Mouse (Mus musculus): ENCODE results near the gene Zdhhc5. TPM values are rescaled to one million over a fixed set of nuclear protein-coding genes. Genes with fewer than 3 reads are reported as not detected.

The Zdhhc5 gene
- polyA plus RNA-seq, 2 experiments: 17.2 to 18.8 TPM

- Histone ChIP-seq H3K9me3 (ENCODE audit: control insufficient read depth, low read length) (no peaks in the 10 kb centered on the region), H3K27me3 (ENCODE audit: control insufficient read depth, insufficient read depth, low read length) (peaks cover 8% of the 10 kb centered on the region), H3K4me2 (ENCODE audit: low read depth) (no peak overlapping the region; the same call in 1 of the 2 replicates), H3K27ac (no peak overlapping the region), H3K4me1 (replicated peaks; ENCODE audit: control insufficient read depth in 2 of 2, insufficient read depth in 2 of 2, low read length in 1 of 2) (peaks cover 39 to 62% of the 10 kb centered on the region in 2 experiments), H3K9ac (replicated peaks) (no peak overlapping the region), H3K4me3 (ENCODE audit: insufficient read depth in 1 of 2, low read depth in 2 of 2, low read length in 2 of 2) (no peak overlapping the region), H3K36me3 (replicated peaks; ENCODE audit: control insufficient read depth, insufficient read depth, low read depth) (peaks cover 52% of the 10 kb centered on the region)
- DNase-seq (ENCODE audit: low read depth in 3 of 3, low spot score in 3 of 3) (no peak), ATAC-seq (ENCODE audit: insufficient read depth) (no peak)
- 74% methylated on average over 15 of the region's 15 CpGs for WGBS (ENCODE audit: insufficient replicate concordance)
- peak; percentile 57 for TF ChIP-seq CTCF (IDR thresholded peaks at IDR 0.05; ENCODE audit: low read depth)
- TF ChIP-seq EP300 (IDR thresholded peaks at IDR 0.05; ENCODE audit: low read depth): no peak
Measured at GRCm38 (mm10) chr2:84740608-84741333, 25.8 kb upstream of the Zdhhc5 start.

DNA sequence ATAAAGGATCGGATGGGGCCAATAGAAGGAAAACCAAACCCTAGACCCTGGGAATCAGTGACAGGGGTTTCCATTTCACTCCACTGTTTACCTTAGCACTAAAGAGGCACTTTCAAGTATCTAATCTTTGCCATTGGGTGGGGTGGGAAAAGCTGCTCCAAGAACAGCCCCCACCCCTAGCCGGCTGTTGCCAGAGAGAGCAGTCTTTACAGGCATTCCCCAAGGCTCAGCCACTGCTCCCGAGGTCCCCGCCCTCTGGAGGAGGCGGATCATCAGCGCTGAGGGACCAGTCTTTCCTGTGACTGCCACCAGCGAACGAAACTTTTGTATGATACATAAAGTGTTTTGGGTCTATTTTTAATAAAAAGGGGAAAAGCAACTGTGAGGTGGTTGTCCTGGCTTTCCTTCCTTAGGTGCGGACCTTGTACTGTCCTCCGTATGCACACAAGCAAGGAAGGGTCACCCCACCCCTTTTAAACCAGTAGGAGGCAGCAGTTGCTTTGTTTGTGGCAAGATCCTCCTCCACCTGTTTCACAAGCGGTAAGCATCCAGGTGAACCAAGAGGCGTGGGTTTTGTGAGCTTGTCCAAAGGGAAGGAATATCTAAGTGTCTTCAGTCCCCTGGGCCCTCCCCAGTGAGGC lies 23.4 kb upstream of the Zdhhc5 start:
- Histone ChIP-seq H3K4me2 (ENCODE audit: low read depth) (peak overlapping the region; percentile 95), H3K9me3 (ENCODE audit: control insufficient read depth, low read length) (no peaks in the 10 kb centered on the region), H3K4me3 (ENCODE audit: insufficient read depth in 1 of 2, low read depth in 2 of 2, low read length in 2 of 2) (peak overlapping the region; percentile 86 to 99; a peak in 3 of 4 replicates), H3K27ac (peak overlapping the region; percentile 100), H3K4me1 (replicated peaks; ENCODE audit: control insufficient read depth in 2 of 2, insufficient read depth in 2 of 2, low read length in 1 of 2) (peaks cover 37 to 69% of the 10 kb centered on the region in 2 experiments), H3K27me3 (ENCODE audit: control insufficient read depth, insufficient read depth, low read length) (peaks cover 8% of the 10 kb centered on the region), H3K36me3 (replicated peaks; ENCODE audit: control insufficient read depth, insufficient read depth, low read depth) (peaks cover 55% of the 10 kb centered on the region), H3K9ac (replicated peaks) (peak overlapping the region; percentile 86)
- TF ChIP-seq CTCF (IDR thresholded peaks at IDR 0.05; ENCODE audit: low read depth) (peak; percentile 79), EP300 (IDR thresholded peaks at IDR 0.05; ENCODE audit: low read depth) (no peak)
- DNase-seq (ENCODE audit: low read depth in 3 of 3, low spot score in 3 of 3) (no peak), ATAC-seq (ENCODE audit: insufficient read depth) (no peak)
- WGBS (ENCODE audit: insufficient replicate concordance): 5% methylated on average over 12 of the region's 12 CpGs

- TF ChIP-seq CTCF (IDR thresholded peaks at IDR 0.05; ENCODE audit: low read depth) (peak; percentile 56), EP300 (IDR thresholded peaks at IDR 0.05; ENCODE audit: low read depth) (no peak)
- no peak for DNase-seq (ENCODE audit: low read depth in 3 of 3, low spot score in 3 of 3)
Measured at GRCm38 (mm10) chr2:84737451-84737925, 22.5 kb upstream of the Zdhhc5 start.

GRCm38 (mm10) chr2:84736312-84737161 lies 21.6 kb upstream of the Zdhhc5 start:
- peak overlapping the region; percentile 95 for H3K4me2 ChIP-seq (ENCODE audit: low read depth)
- peak overlapping the region; percentile 86 for H3K9ac ChIP-seq (replicated peaks)
- peaks cover 55 to 79% of the 10 kb centered on the region in 2 experiments for H3K4me1 ChIP-seq (replicated peaks; ENCODE audit: control insufficient read depth in 2 of 2, insufficient read depth in 2 of 2, low read length in 1 of 2)
- H3K9me3 ChIP-seq (ENCODE audit: control insufficient read depth, low read length): no peaks in the 10 kb centered on the region
- peak overlapping the region; percentile 86 to 99 for H3K4me3 ChIP-seq (ENCODE audit: insufficient read depth in 1 of 2, low read depth in 2 of 2, low read length in 2 of 2)
- no peak for TF ChIP-seq EP300 (IDR thresholded peaks at IDR 0.05; ENCODE audit: low read depth)
- no peak for TF ChIP-seq CTCF (IDR thresholded peaks at IDR 0.05; ENCODE audit: low read depth)
- ATAC-seq (ENCODE audit: insufficient read depth) (no peak), DNase-seq (ENCODE audit: low read depth in 3 of 3, low spot score in 3 of 3) (no peak)
- H3K27ac ChIP-seq: peak overlapping the region; percentile 100
- peaks cover 55% of the 10 kb centered on the region for H3K36me3 ChIP-seq (replicated peaks; ENCODE audit: control insufficient read depth, insufficient read depth, low read depth)
- H3K27me3 ChIP-seq (ENCODE audit: control insufficient read depth, insufficient read depth, low read length): peaks cover 8% of the 10 kb centered on the region
- WGBS (ENCODE audit: insufficient replicate concordance): 14% methylated on average over 27 of the region's 27 CpGs

More at GRCm38 (mm10) chr2:84737451-84737925, 22.5 kb upstream of the Zdhhc5 start:
- Histone ChIP-seq H3K9ac (replicated peaks) (peak overlapping the region; percentile 86), H3K27ac (peak overlapping the region; percentile 100), H3K36me3 (replicated peaks; ENCODE audit: control insufficient read depth, insufficient read depth, low read depth) (peaks cover 55% of the 10 kb centered on the region), H3K9me3 (ENCODE audit: control insufficient read depth, low read length) (no peaks in the 10 kb centered on the region), H3K4me2 (ENCODE audit: low read depth) (peak overlapping the region; percentile 95), H3K4me1 (replicated peaks; ENCODE audit: control insufficient read depth in 2 of 2, insufficient read depth in 2 of 2, low read length in 1 of 2) (peaks cover 46 to 78% of the 10 kb centered on the region in 2 experiments), H3K4me3 (ENCODE audit: insufficient read depth in 1 of 2, low read depth in 2 of 2, low read length in 2 of 2) (peak overlapping the region; percentile 86 to 99), H3K27me3 (ENCODE audit: control insufficient read depth, insufficient read depth, low read length) (peaks cover 8% of the 10 kb centered on the region)
- no peak for ATAC-seq (ENCODE audit: insufficient read depth)
- WGBS (ENCODE audit: insufficient replicate concordance): 15% methylated on average over 8 of the region's 8 CpGs
